Mouse (Mus musculus) kidney, adult 2 months (tissue): ENCODE results near the gene Kcnj11.

Experiments used
- CTCF ChIP-seq: fragments of 200-500 bp; conservative IDR thresholded peaks from 2 replicates; pipeline ENCODE4 v1.5.1; 2011; ENCODE audit warnings: low read depth, mild to moderate bottlenecking, control low read depth, low read length, moderate library complexity, mixed read lengths; ENCODE audit not compliant: insufficient read depth, insufficient read length
- POLR2A ChIP-seq: fragments of 200-500 bp; IDR thresholded peaks from one replicate; pipeline ENCODE4 v1.6.1; 2011; ENCODE audit warnings: low read depth, low read length, control low read depth

GRCm38 (mm10) chr7:46105484-46105883, 4.9 kb upstream of the Kcnj11 start:
- TF ChIP-seq CTCF (no peak), POLR2A (no peak)
